Mouse (Mus musculus): ENCODE measurements at regions not wholly inside any gene's neighbourhood (a gene's known extent, or its start where the extent isn't known, plus 50 kb on each side); places are given as distances from the start of the nearest gene placed in this dataset.

DNA sequence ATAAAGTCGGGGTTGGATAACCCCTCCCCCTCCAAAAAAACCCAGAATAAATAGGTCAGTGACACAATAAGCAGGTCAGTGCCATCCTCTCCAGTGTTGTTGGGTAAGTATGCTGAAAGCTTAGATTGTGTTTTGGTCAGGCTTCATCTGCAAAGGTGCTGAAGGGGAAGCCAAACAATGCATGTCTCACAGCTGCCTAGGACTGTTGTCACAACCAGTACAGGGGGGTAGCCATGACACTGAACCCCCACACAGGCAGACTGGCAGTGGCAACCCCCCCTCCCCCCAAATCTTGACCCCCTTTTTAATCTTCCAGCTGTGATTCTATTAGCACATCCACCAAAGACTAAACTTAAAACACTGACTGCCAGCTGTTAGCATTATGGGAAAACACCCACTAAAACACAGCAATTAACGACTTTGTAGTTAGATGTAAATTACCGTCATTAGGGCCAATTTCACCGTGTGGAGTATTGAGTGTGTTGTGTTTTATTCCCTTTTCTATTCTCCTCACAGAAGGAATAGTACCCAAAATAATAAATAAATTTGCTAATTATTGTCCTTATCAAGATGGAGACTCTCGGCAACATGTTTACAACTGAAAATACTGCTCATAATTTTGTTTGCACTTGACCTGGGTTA lies 105.5 kb upstream of the Ufm1 start:
- no peak for DNase-seq (ENCODE audit: low spot score in 2 of 2)

- no peak for DNase-seq (ENCODE audit: low spot score in 2 of 2)
Observed at GRCm38 (mm10) chr3:53965142-53965541, 101.5 kb upstream of the Ufm1 start.

GRCm38 (mm10) chr3:53953801-53954200 lies 90.2 kb upstream of the Ufm1 start:
- no peak for DNase-seq (ENCODE audit: low spot score in 2 of 2)

DNA sequence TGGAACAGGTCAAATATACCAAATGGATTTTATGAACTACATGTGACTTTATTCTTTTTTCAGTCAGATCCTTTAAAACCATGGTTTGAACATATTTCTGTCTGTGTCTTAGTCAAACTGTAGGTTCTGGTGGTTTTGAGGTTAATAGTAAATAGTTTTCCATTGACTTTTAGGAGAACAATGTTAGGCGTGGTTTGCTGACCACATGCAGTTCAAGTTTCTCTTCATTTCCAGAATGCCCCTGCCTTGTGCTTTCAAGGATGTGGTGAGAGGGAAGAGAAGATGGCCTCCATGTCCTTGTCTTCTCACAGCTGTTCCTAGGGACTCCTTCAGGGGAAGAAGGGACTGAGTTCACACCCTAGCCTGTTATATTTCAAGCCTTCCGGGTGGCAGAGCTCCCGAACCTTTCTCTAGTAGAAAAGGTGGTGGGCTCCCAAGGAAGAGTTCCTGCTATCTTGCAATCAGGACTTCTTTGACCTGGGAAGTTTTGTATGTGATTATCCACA lies 76.1 kb upstream of the Ufm1 start:
- DNase-seq (ENCODE audit: low spot score in 2 of 2) = no peak

GRCm38 (mm10) chr3:53931745-53932144 lies 68.1 kb upstream of the Ufm1 start:
- no peak for DNase-seq (ENCODE audit: low spot score in 2 of 2)

GRCm38 (mm10) chr3:53919941-53920340 lies 56.3 kb upstream of the Ufm1 start:
- no peak for DNase-seq (ENCODE audit: low spot score in 2 of 2)

DNA sequence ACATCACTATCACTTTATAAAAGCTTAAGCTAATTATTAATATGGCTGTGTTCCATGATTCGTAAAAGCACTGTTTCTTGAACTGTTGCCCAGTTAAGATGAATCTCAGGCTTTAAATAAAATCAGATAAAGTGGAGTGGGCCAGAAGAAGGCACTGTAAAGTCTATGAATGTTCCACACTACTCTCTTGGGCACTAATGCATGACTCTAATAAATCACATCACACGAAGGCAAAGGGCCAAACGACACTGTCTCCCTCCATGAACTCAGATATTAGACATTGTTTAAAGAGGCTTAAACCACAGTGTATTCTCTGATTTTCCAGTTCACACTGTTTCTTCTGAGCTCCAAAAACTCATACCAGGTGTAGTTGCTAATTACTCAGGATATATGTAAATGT lies 55.9 kb upstream of the Ufm1 start:
- no peak for DNase-seq (ENCODE audit: low spot score in 2 of 2)

- DNase-seq (ENCODE audit: low spot score in 2 of 2) = no peak
Observed at GRCm38 (mm10) chr3:53917960-53918359, 54.3 kb upstream of the Ufm1 start.

DNA sequence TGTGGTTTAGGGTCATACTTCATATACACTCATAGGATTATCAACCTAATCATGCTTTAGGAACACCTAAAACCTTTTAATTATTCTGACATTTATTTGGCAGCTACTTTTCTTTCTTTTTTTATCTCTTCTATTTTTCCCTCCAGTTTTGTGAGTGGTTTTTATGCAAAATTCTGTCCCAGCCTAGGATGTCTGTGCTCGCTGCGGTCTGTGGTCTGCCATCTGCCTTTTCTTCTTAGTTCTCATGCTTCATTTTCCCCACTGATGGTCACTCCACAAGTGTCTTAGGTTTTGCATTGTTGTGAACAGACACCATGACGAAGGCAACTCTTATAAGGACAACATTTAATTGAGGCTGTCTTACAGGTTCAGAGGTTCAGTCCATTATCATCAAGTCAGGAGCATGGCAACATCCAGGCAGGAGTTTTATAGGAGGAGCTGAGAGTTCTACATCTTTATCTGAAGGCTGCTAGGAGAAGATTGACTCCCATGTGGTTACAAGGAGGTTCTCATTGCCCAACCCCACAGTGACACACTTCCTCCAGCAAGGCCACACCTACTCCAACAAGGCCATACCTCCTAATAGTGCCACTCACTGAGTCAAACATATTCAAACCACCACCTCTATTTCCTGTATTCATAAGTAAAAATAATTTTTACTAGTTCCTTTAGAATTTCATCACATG lies 50.5 kb upstream of the Ufm1 start:
- DNase-seq (ENCODE audit: low spot score in 2 of 2) = no peak

Measured in layer of hippocampus, postnatal 10 days (tissue).